Mouse (Mus musculus) neural tube, embryonic 14.5 days (tissue): ENCODE measurements around the gene Hoga1. TPM values are rescaled to one million over a fixed set of nuclear protein-coding genes. Genes with fewer than 3 reads are reported as not detected.

Experiments used
- ATAC-seq: fragments of 200-750 bp; cut with Nextera tagmentation; 2 replicates; pipeline ENCODE4 v1.8.0; 2017; ENCODE audit warnings: low read depth, mild to moderate bottlenecking, moderate TSS enrichment, moderate library complexity
- H3K27ac ChIP-seq: fragments of 300-500 bp; sonication (generic); 2 replicates; pipeline ENCODE4 v1.5.1; 2014; ENCODE audit warnings: low read depth, mild to moderate bottlenecking, control low read depth, low read length, moderate library complexity, mixed read lengths
- H3K27me3 ChIP-seq: fragments of 300-500 bp; sonication (generic); 2 replicates; pipeline ENCODE4 v1.6.1; 2014; ENCODE audit warnings: low read length; ENCODE audit not compliant: control insufficient read depth, insufficient read depth
- H3K36me3 ChIP-seq: fragments of 300-500 bp; sonication (generic); 2 replicates; pipeline ENCODE4 v1.6.1; 2014; ENCODE audit warnings: low read length, mixed read lengths; ENCODE audit not compliant: control insufficient read depth, insufficient read depth
- H3K4me1 ChIP-seq: fragments of 300-500 bp; sonication (generic); 2 replicates; pipeline ENCODE4 v1.6.1; 2014; ENCODE audit warnings: low read length; ENCODE audit not compliant: control insufficient read depth, insufficient read depth
- H3K4me2 ChIP-seq: fragments of 300-500 bp; sonication (generic); 2 replicates; pipeline ENCODE4 v1.6.1; 2014; ENCODE audit warnings: mild to moderate bottlenecking, low read depth, low read length, control low read depth
- H3K4me3 ChIP-seq: fragments of 300-500 bp; sonication (generic); 2 replicates; pipeline ENCODE4 v1.5.1; 2014; ENCODE audit warnings: low read depth, low read length, control low read depth, mixed read lengths
- H3K9ac ChIP-seq: fragments of 300-500 bp; sonication (generic); replicated peaks from 2 replicates; pipeline ENCODE4 v1.6.1; 2014; ENCODE audit warnings: low read depth, mild to moderate bottlenecking, control low read depth, low read length, mixed read lengths
- H3K9me3 ChIP-seq: fragments of 300-500 bp; sonication (generic); 2 replicates; pipeline ENCODE4 v1.6.1; 2016; ENCODE audit warnings: low read length; ENCODE audit not compliant: control insufficient read depth
- WGBS: fragments of 180-500 bp; shearing (Covaris S2); extraction: QIAGEN DNeasy Blood & Tissue Kit; methylation state at CpG from one replicate; pipeline ENCODE4 v1.1.7; 2014; 5-methylcytosine and 5-hydroxymethylcytosine counted together
- polyA plus RNA-seq: library from polyadenylated mRNA; unstranded; fragments of >200 nt; fragmentation: Nextera tagmentation; extraction: Ambion mirVana; gene quantifications from 2 replicates; pipeline ENCODE4 v1.2.1, GENCODE M21; 2014

Gene Hoga1
- 1.3 and 1.7 TPM in 2 replicates for polyA plus RNA-seq

DNA sequence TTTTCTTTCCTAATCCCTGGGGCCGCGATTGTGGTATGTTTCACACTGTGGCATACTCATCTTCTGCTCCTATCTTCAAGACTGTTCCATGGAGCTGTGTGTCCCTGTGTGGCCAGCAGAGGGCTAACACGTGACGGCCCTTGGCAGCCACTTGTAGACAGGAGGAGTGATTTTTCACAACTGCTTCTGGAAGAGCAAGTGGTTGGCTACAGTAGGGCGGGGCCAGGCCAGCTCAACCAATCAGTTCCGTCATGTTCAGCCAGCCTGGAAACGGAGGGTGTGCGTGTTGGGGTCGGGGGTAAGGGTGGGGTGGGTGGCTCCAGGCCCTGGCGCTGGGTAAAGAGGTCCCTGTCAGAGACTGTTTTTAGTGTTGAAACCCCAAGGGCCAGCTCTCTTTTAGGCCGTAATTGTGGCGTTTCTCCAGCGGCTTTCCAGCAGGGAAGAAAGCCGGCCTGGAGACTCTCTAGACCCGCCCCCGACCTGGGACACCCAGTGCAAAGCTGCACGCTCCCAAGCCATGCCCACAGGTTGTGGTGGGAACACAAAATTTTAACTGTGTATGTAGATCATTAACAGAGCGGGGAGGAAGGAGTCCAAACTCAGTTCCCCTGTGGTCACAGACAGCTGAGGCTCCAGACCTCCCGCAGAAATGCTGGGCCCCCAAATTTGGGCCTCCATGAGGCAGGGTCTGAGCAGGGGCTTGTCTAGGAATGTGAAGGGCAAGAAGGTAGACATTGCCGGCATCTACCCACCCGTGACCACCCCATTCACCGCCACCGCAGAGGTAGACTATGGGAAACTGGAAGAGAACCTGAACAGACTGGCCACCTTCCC, at the start of gene Hoga1:
Hoga1 (plus strand) TSS at position 342 of the 834 bp plus-strand sequence.
- 28% methylated on average over 23 of the region's 23 CpGs for WGBS
- no peak within 1 kb of the TSS for H3K27ac ChIP-seq
- H3K4me3 ChIP-seq, result peak within 1 kb of the TSS; percentile 6; the same call in 1 of the 2 replicates
- no peaks in the 10 kb centered on the region for H3K36me3 ChIP-seq
- no peaks in the 10 kb centered on the region for H3K27me3 ChIP-seq
- H3K4me1 ChIP-seq, result no peaks in the 10 kb centered on the region
- H3K4me2 ChIP-seq, result peak within 1 kb of the TSS; percentile 21; the same call in 1 of the 2 replicates
- no peak within 1 kb of the TSS for H3K9ac ChIP-seq
- ATAC-seq, result peak; percentile 88
- H3K9me3 ChIP-seq, result no peaks in the 10 kb centered on the region

DNA sequence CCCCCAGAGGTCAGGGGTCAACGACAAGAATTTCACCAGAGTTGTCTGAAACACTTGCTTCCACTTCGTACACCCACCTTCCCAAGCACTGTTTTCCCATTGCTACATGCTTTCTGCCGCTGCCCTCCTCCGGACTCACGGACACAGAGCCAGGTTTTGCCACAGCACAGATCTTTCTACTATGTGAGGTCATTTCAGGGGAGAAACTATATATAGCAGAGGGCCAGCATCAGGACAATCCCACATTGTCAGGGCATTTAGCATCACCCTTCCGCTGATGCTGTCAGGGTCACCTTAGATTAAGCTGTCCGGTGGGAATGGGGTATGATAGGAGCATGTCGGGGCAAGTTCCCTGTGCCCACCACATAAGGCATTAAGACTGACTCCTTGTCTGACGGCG, 48.3 kb upstream of the Hoga1 start:
- Histone ChIP-seq H3K9ac (no peak overlapping the region), H3K27me3 (no peaks in the 10 kb centered on the region), H3K4me3 (no peak overlapping the region), H3K4me2 (no peak overlapping the region), H3K27ac (no peak overlapping the region), H3K9me3 (no peaks in the 10 kb centered on the region), H3K4me1 (no peaks in the 10 kb centered on the region), H3K36me3 (no peaks in the 10 kb centered on the region)
- no peak for ATAC-seq
- WGBS, result 90% methylated on average over 10 of the region's 10 CpGs

DNA sequence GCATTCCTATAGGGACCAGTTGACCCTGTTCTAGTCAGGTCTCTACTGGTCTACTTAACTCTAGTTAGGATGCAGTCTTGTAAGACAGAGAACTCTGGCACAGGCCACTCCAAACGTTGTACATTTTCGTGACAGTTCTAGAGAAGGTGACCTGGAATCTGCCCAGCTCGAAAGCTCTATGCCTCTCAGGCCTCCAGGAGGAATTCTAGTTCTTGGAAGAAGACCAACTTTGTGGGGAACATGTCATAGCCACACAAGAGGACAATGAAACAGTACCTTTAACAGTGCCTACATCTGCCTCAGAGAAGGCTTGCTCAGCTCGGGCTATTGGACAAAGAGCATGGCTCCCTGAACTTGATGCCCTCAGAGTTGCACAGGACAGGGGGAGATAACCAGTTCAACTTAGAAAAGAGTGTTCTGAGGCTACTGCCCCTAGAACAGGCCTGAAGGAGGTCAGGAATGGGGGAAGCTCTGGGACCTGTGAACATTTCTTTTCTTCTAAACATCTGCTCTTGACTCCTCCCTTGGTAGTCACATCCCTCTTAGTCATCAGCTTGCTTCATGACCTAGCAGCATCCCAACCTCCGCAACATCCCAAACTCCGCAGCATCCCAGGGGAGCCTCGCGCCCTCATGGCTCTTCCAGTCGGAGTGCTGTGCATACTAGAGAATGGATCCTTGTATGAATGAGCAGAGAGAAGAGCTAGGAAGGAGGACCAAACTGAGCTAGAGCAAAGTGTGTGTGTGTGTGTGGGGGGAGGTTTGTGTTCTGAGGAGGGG, 46.5 kb upstream of the Hoga1 start:
- Histone ChIP-seq H3K4me2 (no peak overlapping the region), H3K27ac (no peak overlapping the region), H3K27me3 (no peaks in the 10 kb centered on the region), H3K9me3 (no peaks in the 10 kb centered on the region), H3K9ac (no peak overlapping the region), H3K4me3 (no peak overlapping the region), H3K4me1 (no peaks in the 10 kb centered on the region), H3K36me3 (no peaks in the 10 kb centered on the region)
- 86% methylated on average over 9 of the region's 9 CpGs for WGBS
- no peak for ATAC-seq

DNA sequence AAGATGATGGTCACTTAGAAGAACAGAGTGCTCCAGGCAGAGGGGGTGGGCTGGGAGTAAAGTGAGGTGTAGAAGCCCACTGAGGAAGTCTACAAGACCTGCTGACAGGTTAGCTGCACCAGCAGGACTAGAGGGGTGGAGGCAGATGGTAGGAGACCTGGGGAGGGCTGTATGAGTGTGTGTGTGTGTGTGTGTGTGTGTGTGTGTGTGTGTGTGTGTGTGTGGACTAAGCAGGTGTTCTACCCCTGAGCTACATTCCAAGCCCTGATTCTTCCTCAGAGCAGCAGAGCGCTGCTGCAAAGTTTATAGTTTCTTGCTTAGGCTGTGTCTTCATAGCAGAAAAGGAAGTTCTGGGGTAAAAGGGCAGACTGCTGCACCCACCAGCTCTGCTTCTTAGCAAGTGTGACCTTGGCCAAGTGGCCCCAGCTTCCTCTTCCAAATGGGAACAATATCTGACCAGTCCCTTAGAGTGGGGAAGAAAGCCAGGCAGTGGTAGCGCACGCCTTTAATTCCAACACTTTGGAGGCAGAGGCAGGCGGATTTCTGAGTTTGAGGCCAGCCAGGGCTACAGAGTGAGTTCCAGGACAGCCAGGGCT, 45.6 kb upstream of the Hoga1 start:
- Histone ChIP-seq H3K4me1 (no peaks in the 10 kb centered on the region), H3K9ac (no peak overlapping the region), H3K27ac (no peak overlapping the region), H3K27me3 (no peaks in the 10 kb centered on the region), H3K36me3 (no peaks in the 10 kb centered on the region), H3K9me3 (no peaks in the 10 kb centered on the region), H3K4me3 (no peak overlapping the region), H3K4me2 (no peak overlapping the region)
- 89% methylated on average over 4 of the region's 4 CpGs for WGBS
- no peak for ATAC-seq

DNA sequence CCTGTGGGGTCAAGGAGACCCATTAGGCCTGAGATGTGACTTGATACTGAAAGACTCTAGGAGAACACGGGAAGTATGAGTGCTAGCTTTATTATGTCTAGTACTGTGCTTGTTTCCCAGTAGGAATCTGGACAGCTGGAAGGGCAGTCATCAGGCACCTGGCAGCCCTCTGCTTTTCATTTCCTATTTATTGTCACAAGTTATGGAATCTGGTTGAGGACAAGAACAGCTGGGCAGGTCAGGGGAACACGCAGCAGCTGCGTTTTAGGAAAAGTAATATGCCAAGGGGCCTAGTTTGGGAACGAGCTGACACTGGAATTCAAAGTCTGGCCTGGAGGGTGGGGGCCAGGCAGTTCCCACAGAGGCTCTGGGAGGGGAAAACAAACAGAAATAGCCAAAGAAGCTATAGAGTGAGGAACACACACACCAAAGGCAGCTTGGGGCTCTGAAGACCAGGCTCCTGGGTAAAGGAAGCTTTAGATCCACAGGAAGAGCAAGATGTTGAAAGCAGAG, 44.9 kb upstream of the Hoga1 start:
- H3K27me3 ChIP-seq, result no peaks in the 10 kb centered on the region
- no peaks in the 10 kb centered on the region for H3K4me1 ChIP-seq
- no peak overlapping the region for H3K4me3 ChIP-seq
- no peak for ATAC-seq
- H3K36me3 ChIP-seq, result no peaks in the 10 kb centered on the region
- WGBS, result 67% methylated on average over 4 of the region's 4 CpGs
- no peaks in the 10 kb centered on the region for H3K9me3 ChIP-seq
- H3K9ac ChIP-seq, result no peak overlapping the region
- no peak overlapping the region for H3K4me2 ChIP-seq
- H3K27ac ChIP-seq, result no peak overlapping the region

DNA sequence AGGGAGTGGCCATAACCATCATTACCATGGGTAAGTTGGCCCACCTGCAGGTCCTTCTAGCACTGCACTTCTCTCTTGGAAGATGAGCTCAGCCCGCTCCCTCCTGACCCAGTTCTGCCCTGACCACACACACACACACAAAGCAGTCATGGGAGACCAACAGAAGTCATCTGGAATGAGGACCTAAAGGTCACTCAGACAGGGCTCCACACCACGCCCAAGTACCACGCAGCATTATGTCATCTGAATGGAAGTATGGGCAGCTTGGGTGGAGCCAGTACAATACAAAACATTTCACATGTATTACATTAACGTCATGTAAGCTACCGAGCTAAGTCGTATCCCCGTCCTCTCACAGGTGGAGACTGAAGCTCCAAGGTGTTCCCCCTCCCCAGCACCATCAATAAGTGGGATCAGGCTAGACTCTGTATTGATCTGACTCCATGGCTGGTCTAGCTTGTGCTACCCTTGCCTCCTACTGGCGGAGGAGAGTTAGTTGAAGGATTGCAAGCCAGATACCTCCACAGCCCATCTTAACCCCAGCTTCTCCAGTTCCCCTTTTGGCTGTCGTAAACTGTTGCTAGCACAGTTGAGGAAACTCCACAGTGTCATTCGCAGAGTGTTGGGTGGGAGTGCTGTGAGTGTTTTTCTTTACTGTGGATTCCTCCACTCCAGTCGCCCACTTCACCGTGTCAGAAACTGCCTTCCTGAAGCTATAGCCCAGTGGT, 44.0 kb upstream of the Hoga1 start:
- H3K4me2 ChIP-seq, result no peak overlapping the region
- no peaks in the 10 kb centered on the region for H3K4me1 ChIP-seq
- no peak overlapping the region for H3K27ac ChIP-seq
- no peaks in the 10 kb centered on the region for H3K9me3 ChIP-seq
- H3K9ac ChIP-seq, result no peak overlapping the region
- H3K27me3 ChIP-seq, result no peaks in the 10 kb centered on the region
- no peak for ATAC-seq
- H3K36me3 ChIP-seq, result no peaks in the 10 kb centered on the region
- 91% methylated on average over 12 of the region's 12 CpGs for WGBS
- no peak overlapping the region for H3K4me3 ChIP-seq

DNA sequence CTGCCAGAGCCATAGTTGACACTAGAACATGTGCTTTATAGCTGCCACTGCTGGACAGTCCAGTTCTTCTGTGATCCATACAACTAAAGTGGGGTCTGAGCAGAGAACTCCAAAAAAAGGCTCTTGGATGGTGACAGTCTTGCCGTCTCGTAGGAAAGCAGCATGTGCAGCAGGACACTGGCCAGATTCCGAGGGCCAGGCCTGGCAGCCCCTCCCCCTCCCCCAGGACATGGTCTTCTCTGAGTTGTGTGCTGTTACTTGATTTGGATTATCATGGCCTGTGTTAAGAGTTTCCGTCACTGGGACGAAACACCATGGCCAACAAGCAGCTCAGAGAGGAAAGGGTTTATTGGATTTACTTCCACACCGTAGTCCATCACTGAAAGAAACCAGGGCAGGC, 41.2 kb upstream of the Hoga1 start:
- Histone ChIP-seq H3K9me3 (no peaks in the 10 kb centered on the region), H3K27ac (no peak overlapping the region), H3K4me2 (no peak overlapping the region), H3K27me3 (no peaks in the 10 kb centered on the region), H3K4me1 (no peaks in the 10 kb centered on the region), H3K36me3 (no peaks in the 10 kb centered on the region), H3K9ac (no peak overlapping the region), H3K4me3 (no peak overlapping the region)
- no peak for ATAC-seq
- 87% methylated on average over 6 of the region's 6 CpGs for WGBS

DNA sequence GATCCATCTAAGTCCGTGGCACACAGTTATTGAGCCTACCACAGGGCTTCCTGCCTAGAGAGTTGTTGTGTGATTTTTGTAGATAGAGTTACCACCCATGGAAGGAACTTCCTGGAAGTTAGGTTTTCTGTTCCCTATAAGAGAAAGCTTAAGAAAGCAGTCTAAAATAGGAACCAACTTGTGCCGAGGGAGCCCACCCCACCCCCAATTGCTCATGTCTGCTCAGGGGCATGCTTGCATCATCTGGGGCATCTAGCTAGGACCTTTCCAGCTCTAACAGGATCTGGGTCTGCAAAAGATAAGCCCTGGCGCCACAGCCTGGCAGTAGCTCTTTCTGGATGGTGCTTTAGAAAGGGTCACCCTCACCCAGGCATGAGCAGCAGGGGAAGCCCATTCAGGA, 39.8 kb upstream of the Hoga1 start:
- no peaks in the 10 kb centered on the region for H3K36me3 ChIP-seq
- 86% methylated on average over 3 of the region's 3 CpGs for WGBS
- no peak overlapping the region for H3K4me2 ChIP-seq
- no peak overlapping the region for H3K4me3 ChIP-seq
- H3K27me3 ChIP-seq, result no peaks in the 10 kb centered on the region
- no peak overlapping the region for H3K27ac ChIP-seq
- H3K4me1 ChIP-seq, result no peaks in the 10 kb centered on the region
- ATAC-seq, result no peak
- H3K9ac ChIP-seq, result no peak overlapping the region
- no peaks in the 10 kb centered on the region for H3K9me3 ChIP-seq
